Mouse (Mus musculus): ENCODE measurements around the gene Phf20.

DNA sequence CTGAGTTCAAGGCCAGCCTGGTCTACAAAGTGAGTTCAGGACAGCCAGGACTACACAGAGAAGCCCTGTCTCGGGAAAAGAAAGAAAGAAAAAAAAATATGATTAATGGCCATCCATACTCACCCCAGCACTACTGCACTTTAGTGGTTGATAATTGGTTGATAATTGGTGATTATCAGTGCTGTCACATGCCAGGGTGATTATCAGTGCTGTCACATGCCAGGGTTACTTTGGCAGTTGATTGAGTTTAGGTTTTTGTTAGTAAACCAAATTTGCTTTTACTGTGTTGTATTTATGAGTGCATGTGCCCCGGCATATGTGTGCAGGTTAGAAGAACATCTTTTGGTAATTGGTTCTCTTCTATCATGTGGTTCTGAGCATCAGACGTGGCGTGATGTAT lies 105.8 kb downstream of the Phf20 start:
- TF ChIP-seq POLR2A (IDR thresholded peaks at IDR 0.05; ENCODE audit: insufficient read length, low read depth) (no peak), CEBPB (IDR thresholded peaks at IDR 0.05; ENCODE audit: insufficient read depth, poor library complexity, severe bottlenecking) (no peak)
